Mouse (Mus musculus) stomach, embryonic 15.5 days (tissue): ENCODE measurements around the gene Mcat. TPM values are rescaled to one million over a fixed set of nuclear protein-coding genes. Genes with fewer than 3 reads are reported as not detected.

ENCODE experiments used
- ATAC-seq: fragments of 200-750 bp; cut with Nextera tagmentation; 2 replicates; pipeline ENCODE4 v1.8.0; 2017; ENCODE audit warnings: low read depth, moderate number of reproducible peaks, moderate TSS enrichment; ENCODE audit not compliant: insufficient read depth, low FRiP score
- H3K27ac ChIP-seq: fragments of 300-500 bp; sonication (generic); 2 replicates; pipeline ENCODE4 v1.5.1; 2015; ENCODE audit warnings: mild to moderate bottlenecking, inconsistent platforms
- H3K27me3 ChIP-seq: fragments of 300-500 bp; sonication (generic); replicated peaks from 2 replicates; pipeline ENCODE4 v1.6.1; 2015; ENCODE audit warnings: inconsistent platforms
- H3K36me3 ChIP-seq: fragments of 300-500 bp; sonication (generic); 2 replicates; pipeline ENCODE4 v1.6.1; 2015; ENCODE audit warnings: inconsistent platforms
- H3K4me1 ChIP-seq: fragments of 300-500 bp; sonication (generic); 2 replicates; pipeline ENCODE4 v1.6.1; 2015; ENCODE audit warnings: inconsistent platforms
- H3K4me2 ChIP-seq: fragments of 300-500 bp; sonication (generic); 2 replicates; pipeline ENCODE4 v1.6.1; 2015; ENCODE audit warnings: mild to moderate bottlenecking, inconsistent platforms
- H3K4me3 ChIP-seq: fragments of 300-500 bp; sonication (generic); replicated peaks from 2 replicates; pipeline ENCODE4 v1.5.1; 2015; ENCODE audit warnings: inconsistent platforms
- H3K9ac ChIP-seq: fragments of 300-500 bp; sonication (generic); 2 replicates; pipeline ENCODE4 v1.6.1; 2015; ENCODE audit warnings: inconsistent platforms
- H3K9me3 ChIP-seq: fragments of 300-500 bp; sonication (generic); 2 replicates; pipeline ENCODE4 v1.6.1; 2016; ENCODE audit warnings: inconsistent platforms
- WGBS: fragments of 180-500 bp; shearing (Covaris S2); methylation state at CpG from one replicate; pipeline ENCODE4 v1.1.7; 2015; 5-methylcytosine and 5-hydroxymethylcytosine counted together
- polyA plus RNA-seq: library from polyadenylated mRNA; unstranded; fragments of >200 nt; fragmentation: Nextera tagmentation; extraction: Ambion mirVana; gene quantifications from 2 replicates; pipeline ENCODE4 v1.2.1, GENCODE M21; 2015

Gene Mcat
- polyA plus RNA-seq, 1 experiment from 2014 or later = 35.4 TPM

- Histone ChIP-seq H3K4me3 (peak overlapping the region; percentile 78), H3K9me3 (no peaks in the 10 kb centered on the region), H3K9ac (peak overlapping the region; percentile 93), H3K4me2 (peak overlapping the region; percentile 84), H3K4me1 (peaks cover 9% of the 10 kb centered on the region; the same call in 1 of the 2 replicates), H3K36me3 (peaks cover 6% of the 10 kb centered on the region; the same call in 1 of the 2 replicates), H3K27me3 (no peaks in the 10 kb centered on the region), H3K27ac (peak overlapping the region; percentile 86)
- peak; percentile 86 for ATAC-seq
- under 1% methylated on average over 73 of the region's 74 CpGs for WGBS
These were observed 8.2 kb downstream of the Mcat start for GRCm38 (mm10) chr15:83555161-83555974.

GRCm38 (mm10) chr15:83553831-83554230 lies 9.8 kb downstream of the Mcat start:
- Histone ChIP-seq H3K27me3 (no peaks in the 10 kb centered on the region), H3K9ac (no peak overlapping the region), H3K9me3 (no peaks in the 10 kb centered on the region), H3K4me3 (no peak overlapping the region), H3K36me3 (peaks cover 19% of the 10 kb centered on the region), H3K4me2 (no peak overlapping the region), H3K27ac (no peak overlapping the region), H3K4me1 (peaks cover 9% of the 10 kb centered on the region; the same call in 1 of the 2 replicates)
- no peak for ATAC-seq

GRCm38 (mm10) chr15:83550137-83550536 lies 13.4 kb downstream of the Mcat start:
- H3K27ac ChIP-seq = peak overlapping the region; percentile 51; the same call in 1 of the 2 replicates
- H3K36me3 ChIP-seq = peaks cover 47% of the 10 kb centered on the region
- H3K4me2 ChIP-seq = no peak overlapping the region

GRCm38 (mm10) chr15:83547144-83547543 lies 16.4 kb downstream of the Mcat start:
- no peaks in the 10 kb centered on the region for H3K27me3 ChIP-seq
- 89% methylated on average over 8 of the region's 8 CpGs for WGBS
- peaks cover 47% of the 10 kb centered on the region for H3K36me3 ChIP-seq
- H3K9me3 ChIP-seq = no peaks in the 10 kb centered on the region
- no peak overlapping the region for H3K27ac ChIP-seq
- H3K4me1 ChIP-seq = 0 out of 2 replicates have a peak, but pooled peaks cover 3% of the 10 kb centered on the region
- H3K9ac ChIP-seq = no peak overlapping the region
- no peak for ATAC-seq
- no peak overlapping the region for H3K4me2 ChIP-seq
- H3K4me3 ChIP-seq = no peak overlapping the region

More at GRCm38 (mm10) chr15:83550137-83550536, 13.4 kb downstream of the Mcat start:
- Histone ChIP-seq H3K9ac (no peak overlapping the region), H3K4me1 (peaks cover 9% of the 10 kb centered on the region; the same call in 1 of the 2 replicates), H3K27me3 (no peaks in the 10 kb centered on the region), H3K4me3 (no peak overlapping the region), H3K9me3 (no peaks in the 10 kb centered on the region)
- ATAC-seq = no peak
- 76% methylated on average over 2 of the region's 2 CpGs for WGBS

GRCm38 (mm10) chr15:83546029-83546428 lies 17.6 kb downstream of the Mcat start:
- no peak for ATAC-seq
- 85% methylated on average over 7 of the region's 7 CpGs for WGBS
- peaks cover 45% of the 10 kb centered on the region for H3K36me3 ChIP-seq

GRCm38 (mm10) chr15:83541647-83542287 lies 21.8 kb downstream of the Mcat start:
- H3K27ac ChIP-seq = no peak overlapping the region
- H3K9me3 ChIP-seq = no peaks in the 10 kb centered on the region
- no peak overlapping the region for H3K9ac ChIP-seq
- H3K4me2 ChIP-seq = no peak overlapping the region
- H3K27me3 ChIP-seq = no peaks in the 10 kb centered on the region
- H3K36me3 ChIP-seq = peaks cover 8% of the 10 kb centered on the region; the same call in 1 of the 2 replicates
- ATAC-seq = 0 out of 2 replicates have a peak, but pooled peaks have one; percentile 18
- 72% methylated on average over 9 of the region's 9 CpGs for WGBS
- no peaks in the 10 kb centered on the region for H3K4me1 ChIP-seq
- H3K4me3 ChIP-seq = no peak overlapping the region

More at GRCm38 (mm10) chr15:83546029-83546428, 17.6 kb downstream of the Mcat start:
- Histone ChIP-seq H3K9ac (no peak overlapping the region), H3K27ac (no peak overlapping the region), H3K4me1 (0 out of 2 replicates have a peak, but pooled peaks cover 3% of the 10 kb centered on the region), H3K4me2 (no peak overlapping the region), H3K27me3 (no peaks in the 10 kb centered on the region), H3K4me3 (no peak overlapping the region), H3K9me3 (no peaks in the 10 kb centered on the region)

GRCm38 (mm10) chr15:83539905-83540304 lies 23.7 kb downstream of the Mcat start:
- WGBS = 51% methylated on average over 4 of the region's 4 CpGs
- H3K9me3 ChIP-seq = no peaks in the 10 kb centered on the region
- no peaks in the 10 kb centered on the region for H3K36me3 ChIP-seq
- no peak overlapping the region for H3K4me2 ChIP-seq
- no peak for ATAC-seq
- no peaks in the 10 kb centered on the region for H3K4me1 ChIP-seq
- no peak overlapping the region for H3K4me3 ChIP-seq
- no peak overlapping the region for H3K9ac ChIP-seq
- no peak overlapping the region for H3K27ac ChIP-seq
- H3K27me3 ChIP-seq = no peaks in the 10 kb centered on the region

GRCm38 (mm10) chr15:83538855-83539254 lies 24.7 kb downstream of the Mcat start:
- no peak overlapping the region for H3K27ac ChIP-seq
- WGBS = 86% methylated on average over 2 of the region's 2 CpGs
- H3K27me3 ChIP-seq = no peaks in the 10 kb centered on the region
- no peaks in the 10 kb centered on the region for H3K9me3 ChIP-seq
- H3K36me3 ChIP-seq = no peaks in the 10 kb centered on the region
- no peak overlapping the region for H3K4me3 ChIP-seq
- no peak overlapping the region for H3K9ac ChIP-seq
- H3K4me1 ChIP-seq = no peaks in the 10 kb centered on the region
- no peak overlapping the region for H3K4me2 ChIP-seq
- no peak for ATAC-seq

GRCm38 (mm10) chr15:83535890-83536231 lies 27.7 kb downstream of the Mcat start:
- no peaks in the 10 kb centered on the region for H3K9me3 ChIP-seq
- H3K4me2 ChIP-seq = no peak overlapping the region
- no peaks in the 10 kb centered on the region for H3K27me3 ChIP-seq
- H3K4me3 ChIP-seq = no peak overlapping the region
- H3K36me3 ChIP-seq = no peaks in the 10 kb centered on the region
- 88% methylated on average over 6 of the region's 6 CpGs for WGBS
- H3K4me1 ChIP-seq = no peaks in the 10 kb centered on the region
- ATAC-seq = no peak
- H3K27ac ChIP-seq = no peak overlapping the region
- H3K9ac ChIP-seq = no peak overlapping the region

GRCm38 (mm10) chr15:83534960-83535889 lies 28.4 kb downstream of the Mcat start:
- H3K9me3 ChIP-seq = no peaks in the 10 kb centered on the region
- H3K4me3 ChIP-seq = no peak overlapping the region
- peak; percentile 45; the same call in 1 of the 2 replicates for ATAC-seq
- 0 out of 2 replicates have a peak, but pooled peaks cover 3% of the 10 kb centered on the region for H3K4me1 ChIP-seq
- no peaks in the 10 kb centered on the region for H3K27me3 ChIP-seq
- no peak overlapping the region; the same call in 1 of the 2 replicates for H3K27ac ChIP-seq
- no peak overlapping the region for H3K4me2 ChIP-seq
- no peaks in the 10 kb centered on the region for H3K36me3 ChIP-seq
- 56% methylated on average over 17 of the region's 17 CpGs for WGBS
- H3K9ac ChIP-seq = no peak overlapping the region

- H3K4me2 ChIP-seq = no peak overlapping the region
- no peak overlapping the region for H3K4me3 ChIP-seq
- H3K9ac ChIP-seq = no peak overlapping the region
- no peaks in the 10 kb centered on the region for H3K9me3 ChIP-seq
- 69% methylated on average over 7 of the region's 7 CpGs for WGBS
- no peak overlapping the region for H3K27ac ChIP-seq
- peaks cover 6% of the 10 kb centered on the region for H3K27me3 ChIP-seq
- ATAC-seq = no peak
- H3K36me3 ChIP-seq = no peaks in the 10 kb centered on the region
- 0 out of 2 replicates have a peak, but pooled peaks cover 3% of the 10 kb centered on the region for H3K4me1 ChIP-seq
These were observed 31.0 kb downstream of the Mcat start for GRCm38 (mm10) chr15:83532606-83533005.
